Mouse (Mus musculus): ENCODE data around the gene Ece1. TPM values are rescaled to one million over a fixed set of nuclear protein-coding genes. Genes with fewer than 3 reads are reported as not detected.
"Not testable (repeated sequence)": the region's sequence is repeated elsewhere in the genome, so short reads cannot be mapped to it uniquely, and the experiment has no call there.

The Ece1 gene
- polyA plus RNA-seq, 1 experiment: 69.9 TPM

DNA sequence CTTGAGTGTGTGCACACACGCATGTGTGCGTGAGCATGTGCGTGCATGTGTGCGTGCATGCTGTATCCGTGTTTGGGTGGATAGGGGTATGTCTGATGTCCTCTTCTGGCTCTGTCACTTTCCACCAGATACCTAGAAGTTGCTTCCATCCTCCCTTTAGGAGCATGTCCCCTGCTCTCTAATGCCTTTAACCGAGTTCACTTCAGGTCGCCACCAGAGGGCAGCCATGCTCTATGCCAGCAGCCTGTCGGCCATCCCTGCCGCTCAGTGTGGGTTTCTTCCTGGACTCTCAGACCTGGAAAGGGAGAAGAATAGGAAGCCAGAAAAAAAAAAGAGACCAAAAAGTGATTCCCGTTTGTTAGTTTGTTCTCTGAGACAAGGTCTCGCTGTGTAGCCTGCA is 17.4 kb upstream of the Ece1 start:
- H3K27me3 ChIP-seq (ENCODE audit: control insufficient read depth, insufficient read depth, insufficient read length): no peaks in the 10 kb centered on the region
- no peaks in the 10 kb centered on the region for H3K36me3 ChIP-seq (ENCODE audit: control insufficient read depth, insufficient read depth)
- TF ChIP-seq REST (IDR thresholded peaks at IDR 0.05; ENCODE audit: insufficient read depth, insufficient read length): no peak
- TF ChIP-seq MYOG (IDR thresholded peaks at IDR 0.05; ENCODE audit: control insufficient read depth in 1 of 3, insufficient read depth in 1 of 3, insufficient read length in 2 of 3, low read depth in 2 of 3): no peak
- TF ChIP-seq CEBPB (IDR thresholded peaks at IDR 0.05; ENCODE audit: insufficient read depth, poor library complexity, severe bottlenecking): no peak
- TF ChIP-seq TCF12 (IDR thresholded peaks at IDR 0.05; ENCODE audit: insufficient read depth, poor library complexity, severe bottlenecking): no peak
- TF ChIP-seq E2F4 (IDR thresholded peaks at IDR 0.05; ENCODE audit: insufficient read depth): no peak
- TF ChIP-seq SRF (IDR thresholded peaks at IDR 0.05; ENCODE audit: control insufficient read depth, insufficient read length, low read depth): no peak
- no peak overlapping the region for H3K4me3 ChIP-seq
- no peak overlapping the region for H3ac ChIP-seq (ENCODE audit: control insufficient read depth, insufficient read length)
- no peaks in the 10 kb centered on the region for H3K79me2 ChIP-seq (ENCODE audit: control insufficient read depth, insufficient read depth)
- H3K4me2 ChIP-seq (ENCODE audit: low read depth): no peak overlapping the region

DNA sequence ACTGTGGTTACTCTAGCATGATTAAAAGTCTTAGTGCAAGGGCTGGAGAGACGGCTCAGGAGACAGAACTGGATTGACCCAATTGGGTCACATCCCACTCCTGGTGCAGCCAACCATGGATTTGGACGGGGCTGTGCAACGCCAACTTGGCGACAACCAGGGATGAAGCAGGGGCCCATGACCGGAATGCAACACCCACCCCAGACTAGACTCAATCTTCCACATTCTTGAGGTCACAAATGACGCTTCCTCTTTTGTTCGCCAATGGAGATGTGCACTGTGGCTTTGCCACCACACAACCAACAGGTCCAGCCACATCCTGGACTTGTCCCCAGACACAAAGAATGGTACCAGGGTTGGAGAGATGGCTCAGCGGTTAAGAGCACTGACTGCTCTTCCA is 14.4 kb upstream of the Ece1 start:
- H3K27me3 ChIP-seq (ENCODE audit: control insufficient read depth, insufficient read depth, insufficient read length); H3K4me2 ChIP-seq (ENCODE audit: low read depth); H3K79me2 ChIP-seq (ENCODE audit: control insufficient read depth, insufficient read depth); H3K36me3 ChIP-seq (ENCODE audit: control insufficient read depth, insufficient read depth); H3K4me3 ChIP-seq; H3ac ChIP-seq (ENCODE audit: control insufficient read depth, insufficient read length): not testable (repeated sequence)

DNA sequence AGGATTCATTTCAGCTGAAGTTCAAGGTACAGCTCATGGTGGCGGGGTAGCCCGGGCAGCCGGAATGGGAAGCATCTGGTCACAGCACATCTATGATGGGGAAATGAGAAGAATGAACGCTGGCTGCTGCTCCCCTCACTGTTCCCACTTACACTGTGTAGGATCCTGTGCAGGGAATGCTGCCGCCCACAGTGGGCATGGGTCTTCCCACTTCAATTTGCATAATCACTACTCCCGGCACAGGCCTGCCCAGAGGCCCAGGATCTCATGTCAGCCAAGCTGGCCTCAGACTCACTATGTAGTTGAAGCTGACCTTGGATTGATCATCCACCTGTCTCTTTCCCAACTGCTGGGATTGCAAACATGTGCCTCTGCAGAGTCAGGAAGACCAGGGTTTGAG is 11.9 kb upstream of the Ece1 start:
- H3K27me3 ChIP-seq (ENCODE audit: control insufficient read depth, insufficient read depth, insufficient read length): no peaks in the 10 kb centered on the region
- TF ChIP-seq REST (IDR thresholded peaks at IDR 0.05; ENCODE audit: insufficient read depth, insufficient read length) (no peak), CEBPB (IDR thresholded peaks at IDR 0.05; ENCODE audit: insufficient read depth, poor library complexity, severe bottlenecking) (no peak), MAX (IDR thresholded peaks at IDR 0.05; ENCODE audit: low read depth) (no peak), USF1 (IDR thresholded peaks at IDR 0.05; ENCODE audit: low read depth) (no peak), MYOG (IDR thresholded peaks at IDR 0.05; ENCODE audit: control insufficient read depth in 1 of 3, insufficient read depth in 1 of 3, insufficient read length in 2 of 3, low read depth in 2 of 3) (no peak), POLR2A (IDR thresholded peaks at IDR 0.05; ENCODE audit: insufficient read length, low read depth) (no peak), TCF3 (IDR thresholded peaks at IDR 0.05; ENCODE audit: insufficient read length, low read depth) (no peak), POLR2AphosphoS2 (IDR thresholded peaks at IDR 0.05; ENCODE audit: insufficient read length, low read depth) (no peak), SRF (IDR thresholded peaks at IDR 0.05; ENCODE audit: control insufficient read depth, insufficient read length, low read depth) (no peak), MYOD1 (IDR thresholded peaks at IDR 0.05; ENCODE audit: control insufficient read depth in 1 of 3, insufficient read length in 2 of 3, low read depth in 2 of 3) (no peak), E2F4 (IDR thresholded peaks at IDR 0.05; ENCODE audit: insufficient read depth) (no peak), TCF12 (IDR thresholded peaks at IDR 0.05; ENCODE audit: insufficient read depth, poor library complexity, severe bottlenecking) (no peak)

DNA sequence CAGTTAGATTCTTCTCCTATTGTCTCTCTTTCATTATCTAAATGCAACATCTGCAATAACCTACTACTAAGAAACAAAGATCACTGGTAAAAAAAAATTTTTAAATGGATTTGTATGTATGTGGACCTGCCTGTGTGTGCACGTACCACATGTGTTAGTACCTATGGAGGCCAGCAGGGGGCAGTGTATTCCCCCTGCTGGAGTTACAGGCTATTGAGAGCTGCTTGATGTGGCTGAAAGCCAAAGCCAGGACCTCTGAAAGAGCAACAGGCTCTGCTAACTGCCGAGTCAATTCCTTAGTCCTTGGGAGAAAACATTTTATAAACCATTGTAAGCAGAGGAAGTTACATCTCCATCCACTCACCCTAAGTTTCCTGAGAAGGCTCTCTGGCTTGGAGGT is 10.6 kb upstream of the Ece1 start:
- Histone ChIP-seq H3K4me3 (no peak overlapping the region), H3ac (ENCODE audit: control insufficient read depth, insufficient read length) (no peak overlapping the region), H3K27me3 (ENCODE audit: control insufficient read depth, insufficient read depth, insufficient read length) (no peaks in the 10 kb centered on the region), H3K79me2 (ENCODE audit: control insufficient read depth, insufficient read depth) (no peaks in the 10 kb centered on the region), H3K36me3 (ENCODE audit: control insufficient read depth, insufficient read depth) (no peaks in the 10 kb centered on the region), H3K4me2 (ENCODE audit: low read depth) (no peak overlapping the region)
- TF ChIP-seq TCF12 (IDR thresholded peaks at IDR 0.05; ENCODE audit: insufficient read depth, poor library complexity, severe bottlenecking) (no peak), SRF (IDR thresholded peaks at IDR 0.05; ENCODE audit: control insufficient read depth, insufficient read length, low read depth) (no peak), E2F4 (IDR thresholded peaks at IDR 0.05; ENCODE audit: insufficient read depth) (no peak), MYOG (IDR thresholded peaks at IDR 0.05; ENCODE audit: control insufficient read depth in 1 of 3, insufficient read depth in 1 of 3, insufficient read length in 2 of 3, low read depth in 2 of 3) (no peak), REST (IDR thresholded peaks at IDR 0.05; ENCODE audit: insufficient read depth, insufficient read length) (no peak)

More for the DNA sequence above, 11.9 kb upstream of the Ece1 start:
- Histone ChIP-seq H3K4me2 (ENCODE audit: low read depth) (no peak overlapping the region), H3ac (ENCODE audit: control insufficient read depth, insufficient read length) (no peak overlapping the region), H3K36me3 (ENCODE audit: control insufficient read depth, insufficient read depth) (no peaks in the 10 kb centered on the region), H3K4me3 (no peak overlapping the region), H3K79me2 (ENCODE audit: control insufficient read depth, insufficient read depth) (no peaks in the 10 kb centered on the region)

DNA sequence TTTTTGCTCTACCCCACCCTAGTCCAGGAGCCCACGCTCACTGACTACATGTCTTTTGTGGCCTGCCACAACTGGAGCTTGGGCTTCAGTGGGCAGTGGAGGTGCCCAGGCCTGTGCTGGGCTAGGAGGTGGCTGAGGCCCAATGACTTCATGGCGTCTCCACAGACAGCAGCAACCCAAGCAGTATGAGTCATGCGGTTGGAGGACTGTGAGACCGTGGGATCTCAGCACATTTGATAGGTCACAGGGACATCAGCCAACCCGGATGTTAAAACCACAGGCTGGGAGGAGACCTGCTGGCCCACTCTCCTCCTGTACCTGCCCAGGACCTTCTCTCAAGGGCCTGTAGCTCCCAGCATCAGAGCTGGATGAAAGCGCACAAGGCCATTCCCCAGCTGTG is 8.2 kb upstream of the Ece1 start:
- Histone ChIP-seq H3K27me3 (ENCODE audit: control insufficient read depth, insufficient read depth, insufficient read length) (no peaks in the 10 kb centered on the region), H3K4me3 (no peak overlapping the region), H3K36me3 (ENCODE audit: control insufficient read depth, insufficient read depth) (no peaks in the 10 kb centered on the region), H3ac (ENCODE audit: control insufficient read depth, insufficient read length) (no peak overlapping the region), H3K4me2 (ENCODE audit: low read depth) (peak overlapping the region; percentile 21), H3K79me2 (ENCODE audit: control insufficient read depth, insufficient read depth) (no peaks in the 10 kb centered on the region)
- TF ChIP-seq TCF3 (IDR thresholded peaks at IDR 0.05; ENCODE audit: insufficient read length, low read depth) (no peak), MAX (IDR thresholded peaks at IDR 0.05; ENCODE audit: low read depth) (no peak), POLR2AphosphoS2 (IDR thresholded peaks at IDR 0.05; ENCODE audit: insufficient read length, low read depth) (no peak), POLR2A (IDR thresholded peaks at IDR 0.05; ENCODE audit: insufficient read length, low read depth) (no peak), MYOD1 (IDR thresholded peaks at IDR 0.05; ENCODE audit: control insufficient read depth in 1 of 3, insufficient read length in 2 of 3, low read depth in 2 of 3) (peak in 1 of 3 experiments; percentile 72), SRF (IDR thresholded peaks at IDR 0.05; ENCODE audit: control insufficient read depth, insufficient read length, low read depth) (no peak), CEBPB (IDR thresholded peaks at IDR 0.05; ENCODE audit: insufficient read depth, poor library complexity, severe bottlenecking) (no peak), MYOG (IDR thresholded peaks at IDR 0.05; ENCODE audit: control insufficient read depth in 1 of 3, insufficient read depth in 1 of 3, insufficient read length in 2 of 3, low read depth in 2 of 3) (peak in 1 of 3 experiments; percentile 55)

Measured in myocyte (in vitro differentiated cells).